Mouse (Mus musculus) T-helper 17 cell (primary cell): ENCODE measurements at regions not wholly inside any gene's neighbourhood (a gene's known extent, or its start where the extent isn't known, plus 50 kb on each side); places are given as distances from the start of the nearest gene placed in this dataset.
"Not testable (repeated sequence)": the region's sequence is repeated elsewhere in the genome, so short reads cannot be mapped to it uniquely, and the experiment has no call there.

Source experiments
- in situ Hi-C, 2 experiments: fragments of 300-600 bp; cut with MboI, MseI; formaldehyde crosslinking; loops; 1 replicate in 1 of 2; 2 replicates in 1 of 2; pipeline ENCODE4 v1.15.1; 2025; ENCODE audit warnings: high pct_unique_total_duplicates in 2 of 2

DNA sequence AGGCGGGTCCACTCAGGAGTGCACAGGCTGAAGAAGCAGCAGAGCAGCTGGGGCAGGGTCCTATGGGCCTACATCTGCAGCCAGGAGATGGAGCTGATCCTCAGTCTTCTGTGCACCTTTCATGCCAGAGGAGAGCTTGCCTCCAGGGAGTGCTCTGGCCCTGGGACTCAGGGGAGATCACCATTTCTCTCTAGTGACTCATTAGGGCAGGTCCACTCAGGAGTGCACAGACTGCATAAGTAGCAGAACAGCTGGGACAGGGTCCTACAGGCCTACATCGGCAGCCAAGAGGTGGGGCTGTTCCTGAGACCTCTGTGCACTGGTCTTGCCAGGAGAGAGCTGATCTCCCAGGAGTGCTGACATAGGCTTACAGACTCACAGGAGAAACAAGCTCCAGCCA, 159.4 kb upstream of the Gm21897 start:
- in situ Hi-C loops: no loop called here

DNA sequence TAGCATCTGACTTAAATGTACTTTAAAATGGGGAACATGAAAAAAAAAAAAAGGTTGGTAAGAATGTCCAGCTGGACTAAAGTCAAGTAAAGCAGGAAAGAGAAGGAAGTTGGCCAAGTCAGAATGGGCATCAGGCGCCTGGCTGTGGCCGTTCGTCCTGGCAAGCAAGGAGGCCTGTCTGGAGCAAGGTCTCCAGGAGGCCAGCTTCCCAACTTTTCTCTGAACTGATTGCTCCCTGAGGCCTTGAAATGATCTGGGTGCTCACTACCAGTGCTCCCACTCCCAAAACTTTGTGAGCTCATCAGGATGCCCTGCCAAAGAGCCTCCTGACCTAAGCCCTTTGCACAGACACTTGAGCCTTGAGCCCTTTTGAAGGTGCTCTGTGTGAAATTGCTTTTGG, 141.7 kb upstream of the Gm21897 start:
- in situ Hi-C loops: no loop called here

DNA sequence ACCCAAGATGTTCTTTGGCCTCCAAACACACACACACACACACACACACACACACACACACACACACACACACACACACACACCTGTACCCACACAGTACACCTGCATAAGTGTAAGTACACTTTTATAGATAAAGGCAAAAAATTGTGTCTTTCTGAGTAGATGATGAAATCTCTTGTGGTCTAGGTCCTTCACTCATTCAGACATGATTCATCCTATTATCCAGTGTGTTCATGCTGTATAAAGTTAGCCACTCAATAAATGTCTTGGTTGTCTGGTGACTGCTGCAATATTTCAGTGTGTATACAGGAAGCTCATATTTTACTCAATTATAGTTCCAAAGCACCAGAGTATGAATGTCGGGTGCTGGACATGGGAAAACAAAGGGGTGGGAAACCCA, 131.5 kb upstream of the Gm21897 start:
- in situ Hi-C loops: no loop called here

GRCm38 (mm10) chr16:15194926-15195711, 122.1 kb upstream of the Gm21897 start:
- in situ Hi-C loops: no loop called here

DNA sequence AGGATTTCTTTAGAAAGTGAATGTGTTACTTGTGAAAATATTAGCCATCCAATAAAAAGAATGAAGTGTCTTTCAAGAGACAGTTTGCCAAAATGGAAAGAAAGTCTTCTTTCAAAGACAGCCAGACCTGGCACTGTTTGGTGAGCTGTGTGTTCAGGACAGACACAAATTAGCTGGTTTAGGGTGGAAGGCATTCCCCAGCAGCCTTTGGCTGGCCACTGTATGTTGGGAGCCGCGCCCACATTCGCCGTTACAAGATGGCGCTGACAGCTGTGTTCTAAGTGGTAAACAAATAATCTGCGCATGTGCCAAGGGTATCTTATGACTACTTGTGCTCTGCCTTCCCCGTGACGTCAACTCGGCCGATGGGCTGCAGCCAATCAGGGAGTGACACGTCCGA, 121.3 kb upstream of the Gm21897 start:
- in situ Hi-C loops: not testable (repeated sequence)

GRCm38 (mm10) chr16:15196855-15197254, 120.4 kb upstream of the Gm21897 start:
- in situ Hi-C loops: no loop called here

- in situ Hi-C loops: loop anchor here in 1 of 2 experiments (5.0 kb wide), 1 partner anchor 81 kb away; no protein-coding TSS in a partner anchor
These were observed 101.3 kb upstream of the Gm21897 start for GRCm38 (mm10) chr16:15215921-15216320.

GRCm38 (mm10) chr16:15220961-15221547, 96.2 kb upstream of the Gm21897 start:
- in situ Hi-C loops: no loop called here

DNA sequence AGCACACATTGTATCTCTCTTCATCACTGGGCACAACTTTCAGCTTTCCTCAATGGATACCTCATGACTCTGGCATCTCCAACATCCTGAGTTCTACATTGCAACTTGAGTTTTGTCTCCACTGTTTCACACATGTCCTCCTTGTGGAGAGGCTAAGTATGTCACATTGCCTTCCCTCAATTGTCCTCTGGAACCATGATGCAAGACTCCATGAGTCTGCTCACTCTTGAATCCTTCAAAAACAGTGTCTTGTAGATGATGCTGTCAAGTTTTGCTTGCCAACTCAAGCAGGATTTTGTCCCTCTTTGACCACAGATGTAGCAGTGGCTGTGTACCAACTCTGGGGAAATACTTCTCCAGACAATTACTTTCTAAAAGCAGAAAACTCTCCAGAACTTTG, 79.4 kb upstream of the Gm21897 start:
- in situ Hi-C loops: no loop called here

- in situ Hi-C loops: no loop called here
These were observed 78.8 kb upstream of the Gm21897 start for GRCm38 (mm10) chr16:15238449-15238848.

- in situ Hi-C loops: no loop called here
These were observed 67.1 kb upstream of the Gm21897 start for GRCm38 (mm10) chr16:15250186-15250585.

- in situ Hi-C loops: no loop called here
These were observed 65.6 kb upstream of the Gm21897 start for GRCm38 (mm10) chr16:15251686-15252085.

DNA sequence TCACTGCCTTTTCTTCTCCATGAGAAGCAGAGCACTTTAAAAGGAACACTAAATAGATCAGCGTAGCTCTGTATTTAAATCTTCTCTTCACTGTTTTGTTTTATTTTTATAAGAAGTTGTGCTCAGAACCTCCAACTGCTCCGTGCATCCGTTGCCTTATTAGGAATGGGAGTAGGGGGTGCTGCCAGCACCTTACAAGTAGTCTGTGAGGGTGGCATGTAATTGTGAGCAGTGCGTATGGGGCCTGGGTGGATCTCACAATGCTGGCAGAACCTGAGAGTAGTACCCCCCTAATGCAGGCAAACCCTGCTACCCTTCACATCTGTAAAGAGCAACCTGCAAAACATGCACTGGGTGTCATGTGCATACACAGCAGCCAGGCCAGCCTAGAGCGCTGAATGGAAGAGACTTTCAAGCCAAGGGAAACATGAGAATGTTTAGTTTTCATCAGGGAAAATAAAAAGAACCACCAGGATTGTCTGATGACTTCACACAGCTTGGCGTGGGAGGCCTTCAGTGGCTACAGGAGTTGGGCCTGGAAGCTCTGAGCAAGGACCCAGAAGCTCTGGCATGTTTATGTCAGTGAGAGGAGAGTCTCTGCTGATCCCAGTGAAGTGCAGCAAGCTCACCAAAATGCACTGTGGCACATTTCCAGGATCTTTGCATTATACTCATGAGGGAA, 64.5 kb upstream of the Gm21897 start:
- in situ Hi-C loops: no loop called here

DNA sequence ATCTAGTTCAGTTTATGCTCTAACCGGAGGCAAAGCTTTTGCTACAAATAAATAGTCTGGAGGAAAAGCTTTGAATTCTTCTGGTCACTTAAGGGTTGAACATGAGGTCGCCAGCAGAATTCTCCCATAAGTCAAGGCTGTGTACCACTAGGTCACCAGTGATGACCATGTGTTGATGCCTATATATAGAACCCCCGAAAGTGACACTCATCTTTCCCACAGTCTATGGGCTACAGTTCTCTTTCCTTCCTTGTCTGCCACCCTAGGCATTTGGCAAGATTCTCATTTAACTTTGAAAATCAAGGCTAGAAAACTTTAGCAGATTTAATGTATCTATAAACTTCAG, 63.9 kb upstream of the Gm21897 start:
- in situ Hi-C loops: no loop called here

DNA sequence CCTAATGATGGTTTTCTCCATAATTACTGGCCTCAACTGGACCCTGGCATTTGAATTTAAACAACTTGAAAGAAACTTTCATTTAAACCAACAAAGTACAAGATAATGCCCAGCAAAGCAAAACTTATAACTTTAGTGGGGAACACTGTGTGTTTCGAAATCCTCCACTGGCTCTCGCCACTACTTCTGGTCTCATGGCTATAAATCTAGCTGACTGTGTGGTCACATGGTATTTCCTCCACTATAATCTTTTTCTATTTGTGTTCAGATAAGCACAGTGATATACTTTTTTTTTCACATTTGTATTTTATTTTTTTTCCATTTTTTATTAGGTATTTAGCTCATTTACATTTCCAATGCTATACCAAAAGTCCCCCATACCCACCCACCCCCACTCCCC, 62.6 kb upstream of the Gm21897 start:
- in situ Hi-C loops: no loop called here

DNA sequence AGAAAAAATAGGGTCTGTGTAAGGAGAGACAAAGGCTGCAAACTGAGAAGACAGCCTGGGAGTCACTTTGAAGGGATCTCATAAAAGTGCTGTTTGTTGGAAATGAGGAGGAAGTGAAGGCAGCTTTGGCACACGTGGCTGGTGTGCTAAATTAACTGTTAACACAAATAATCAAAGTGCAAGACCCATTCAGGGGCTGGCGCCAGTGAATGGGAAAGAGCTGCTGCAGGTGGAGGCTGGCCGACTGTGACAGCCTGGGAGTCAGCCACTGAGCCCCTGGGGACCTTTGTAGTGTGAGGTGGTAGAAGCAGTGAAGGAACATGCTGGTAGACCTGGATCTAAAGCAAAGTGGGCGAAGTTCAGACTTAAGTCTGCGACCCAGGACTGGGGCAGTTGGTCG, 57.8 kb upstream of the Gm21897 start:
- in situ Hi-C loops: no loop called here

- in situ Hi-C loops: no loop called here
These were observed 57.2 kb upstream of the Gm21897 start for GRCm38 (mm10) chr16:15260069-15260468.
